Mouse (Mus musculus): ENCODE data around the gene Txndc9.

- TF ChIP-seq GATA1 (IDR thresholded peaks at IDR 0.05; ENCODE audit: borderline replicate concordance, low read length) (no peak), FLI1 (IDR thresholded peaks at IDR 0.05; ENCODE audit: low read length) (no peak)
Measured at GRCm38 (mm10) chr1:38003046-38003445, 5.4 kb upstream of the Txndc9 start.

Measured in megakaryocyte, embryonic 14.5 days (primary cell).